Mouse (Mus musculus): ENCODE measurements around the gene Fkbpl. TPM values are rescaled to one million over a fixed set of nuclear protein-coding genes. Genes with fewer than 3 reads are reported as not detected.

Gene Fkbpl
- total RNA-seq, 2 experiments from 2014 or later, result 16.6 to 18.0 TPM

- DNase-seq (ENCODE audit: low spot score in 2 of 2), result no peak
Observed at GRCm38 (mm10) chr17:34662978-34663377, 18.4 kb downstream of the Fkbpl start.

GRCm38 (mm10) chr17:34663558-34663957, 19.0 kb downstream of the Fkbpl start:
- DNase-seq (ENCODE audit: low spot score in 2 of 2), result no peak

- no peak for DNase-seq (ENCODE audit: low spot score in 2 of 2)
Observed at GRCm38 (mm10) chr17:34664472-34664871, 19.9 kb downstream of the Fkbpl start.

- no peak for DNase-seq (ENCODE audit: low spot score in 2 of 2)
Observed at GRCm38 (mm10) chr17:34670235-34670634, 25.7 kb downstream of the Fkbpl start, which contains the start of gene Tnxb. Tnxb (plus strand) TSS chr17:34670535.

- DNase-seq (ENCODE audit: low spot score in 2 of 2), result no peak
Observed at GRCm38 (mm10) chr17:34671151-34672066, 26.8 kb downstream of the Fkbpl start.

- no peak for DNase-seq (ENCODE audit: low spot score in 2 of 2)
Observed at GRCm38 (mm10) chr17:34672246-34672792, 27.8 kb downstream of the Fkbpl start.

GRCm38 (mm10) chr17:34673139-34673538, 28.6 kb downstream of the Fkbpl start:
- DNase-seq (ENCODE audit: low spot score in 2 of 2), result no peak

- DNase-seq (ENCODE audit: low spot score in 2 of 2), result no peak
Observed at GRCm38 (mm10) chr17:34674524-34675204, 30.1 kb downstream of the Fkbpl start.

GRCm38 (mm10) chr17:34675205-34676092, 30.9 kb downstream of the Fkbpl start:
- DNase-seq (ENCODE audit: low spot score in 2 of 2), result no peak

- DNase-seq (ENCODE audit: low spot score in 2 of 2), result no peak
Observed at GRCm38 (mm10) chr17:34676093-34676460, 31.5 kb downstream of the Fkbpl start.

- no peak for DNase-seq (ENCODE audit: low spot score in 2 of 2)
Observed at GRCm38 (mm10) chr17:34676671-34677070, 32.1 kb downstream of the Fkbpl start.

- DNase-seq (ENCODE audit: low spot score in 2 of 2), result no peak
Observed at GRCm38 (mm10) chr17:34680191-34680590, 35.6 kb downstream of the Fkbpl start.

GRCm38 (mm10) chr17:34680621-34681020, 36.1 kb downstream of the Fkbpl start:
- no peak for DNase-seq (ENCODE audit: low spot score in 2 of 2)

GRCm38 (mm10) chr17:34681132-34681571, 36.6 kb downstream of the Fkbpl start:
- peak in 1 of 2 experiments; percentile 45 for DNase-seq (ENCODE audit: low spot score in 2 of 2)

- DNase-seq (ENCODE audit: low spot score in 2 of 2), result no peak
Observed at GRCm38 (mm10) chr17:34681881-34682536, 37.4 kb downstream of the Fkbpl start.

- DNase-seq (ENCODE audit: low spot score in 2 of 2), result no peak
Observed at GRCm38 (mm10) chr17:34683179-34683578, 38.6 kb downstream of the Fkbpl start.

- no peak for DNase-seq (ENCODE audit: low spot score in 2 of 2)
Observed at GRCm38 (mm10) chr17:34683686-34684220, 39.2 kb downstream of the Fkbpl start.

- DNase-seq (ENCODE audit: low spot score in 2 of 2), result no peak
Observed at GRCm38 (mm10) chr17:34684253-34684893, 39.8 kb downstream of the Fkbpl start.
